Mouse (Mus musculus) embryo, embryonic 11.5 days (tissue): ENCODE measurements at regions not wholly inside any gene's neighbourhood (a gene's known extent, or its start where the extent isn't known, plus 50 kb on each side); places are given as distances from the start of the nearest gene placed in this dataset.

Source experiments
- DNase-seq: peaks from one replicate; pipeline ENCODE4 v3.0.0-alpha.2; 2012; ENCODE audit warnings: low read depth, low spot score

DNA sequence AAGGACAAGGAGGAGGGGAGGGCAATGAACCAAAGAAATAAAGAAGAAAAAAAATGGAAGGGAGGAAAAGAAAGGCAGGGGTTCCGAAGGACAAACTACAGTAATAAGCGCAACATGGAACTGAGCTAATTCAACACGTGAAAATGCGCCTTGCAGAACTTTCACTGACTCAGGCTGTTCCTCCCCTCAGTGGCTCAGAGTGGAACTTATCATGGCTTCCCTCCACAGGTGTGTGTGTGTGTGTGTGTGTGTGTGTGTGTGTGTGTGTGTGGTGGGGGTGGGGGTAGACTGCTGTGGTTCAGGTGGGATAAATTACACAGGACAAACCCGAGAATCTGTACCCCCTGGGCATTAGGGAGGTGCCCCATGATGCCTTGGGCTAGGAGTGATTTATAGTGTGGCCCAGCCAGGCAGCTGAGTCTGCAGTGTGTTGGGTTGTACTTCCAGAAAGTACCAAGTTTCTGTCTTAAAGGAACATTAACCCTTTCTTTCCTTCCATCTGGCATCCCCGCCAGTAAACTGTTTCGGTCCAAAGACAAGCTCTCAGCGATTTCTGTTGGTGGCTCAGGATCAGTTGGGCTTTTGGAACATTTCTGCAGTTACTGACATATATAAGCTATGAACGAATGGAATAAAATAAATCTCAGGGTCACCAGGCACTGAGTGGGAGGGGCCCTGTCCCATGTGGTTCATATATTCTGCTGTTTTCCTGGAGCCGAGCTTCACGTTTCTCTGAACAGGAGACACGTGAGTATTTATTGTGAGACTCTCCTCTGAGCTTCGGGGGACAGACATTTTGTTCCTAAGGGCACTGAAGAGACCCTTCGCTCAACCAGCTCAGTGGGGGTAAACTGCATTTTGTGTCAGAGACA, 71.1 kb upstream of the Lnx1 start:
- no peak for DNase-seq

DNA sequence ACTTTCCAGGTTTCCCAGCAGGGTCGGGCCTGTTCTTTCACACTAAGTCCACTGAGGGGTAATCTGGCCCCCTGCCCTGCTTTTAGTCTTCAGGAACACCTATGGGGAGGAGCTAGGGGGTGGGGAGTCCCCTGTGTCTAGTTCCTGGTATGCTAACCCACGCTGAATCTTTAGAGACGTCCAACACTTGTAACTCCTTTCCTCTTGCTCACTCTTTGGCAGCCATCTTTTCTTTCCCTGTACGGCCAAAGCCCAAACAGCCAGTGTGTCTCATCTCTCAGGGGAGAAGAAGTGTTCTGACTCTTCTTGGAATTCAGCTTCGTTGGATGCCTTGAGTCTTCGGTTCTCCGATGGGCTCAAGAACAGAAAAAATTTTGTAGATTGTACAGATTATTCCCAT, 68.4 kb upstream of the Lnx1 start:
- no peak for DNase-seq

DNA sequence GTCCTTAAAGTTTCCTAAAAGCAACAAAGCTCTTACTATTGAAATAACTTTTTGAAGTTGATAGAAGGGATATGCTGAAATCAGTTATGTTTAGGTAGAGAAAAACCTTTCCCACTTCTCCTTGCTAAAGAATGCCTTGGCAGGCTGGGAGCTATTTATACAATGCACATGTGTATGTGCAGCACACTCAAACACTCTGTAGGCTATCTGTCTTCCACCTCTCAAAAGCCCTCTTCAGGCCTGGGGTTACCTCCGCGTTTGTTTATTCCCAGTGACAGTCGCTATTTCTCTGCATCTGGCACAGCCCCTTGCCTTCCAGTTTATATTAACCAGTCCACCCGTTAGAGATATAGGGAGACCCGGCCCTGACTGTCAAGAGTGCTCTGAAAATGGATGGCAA, 66.3 kb upstream of the Lnx1 start:
- no peak for DNase-seq

DNA sequence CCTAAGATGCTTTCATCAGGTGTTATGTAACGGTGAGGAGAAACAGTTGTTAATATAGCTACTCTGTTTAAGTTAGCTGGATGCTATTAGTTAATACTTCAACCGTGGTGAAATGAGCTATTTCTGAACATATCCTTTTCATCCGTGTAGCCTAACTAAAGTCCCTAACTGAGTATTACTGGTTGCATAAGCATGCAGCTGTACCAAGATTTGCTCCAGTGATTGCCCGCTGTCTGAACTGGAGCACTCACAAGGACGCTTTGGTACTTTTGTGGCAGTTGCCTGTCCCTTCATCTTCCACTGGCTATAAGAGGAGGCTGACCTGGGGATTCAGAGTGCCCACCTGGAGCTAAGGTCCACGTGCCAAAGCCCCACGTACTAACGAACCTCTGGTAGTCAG, 65.3 kb upstream of the Lnx1 start:
- no peak for DNase-seq

DNA sequence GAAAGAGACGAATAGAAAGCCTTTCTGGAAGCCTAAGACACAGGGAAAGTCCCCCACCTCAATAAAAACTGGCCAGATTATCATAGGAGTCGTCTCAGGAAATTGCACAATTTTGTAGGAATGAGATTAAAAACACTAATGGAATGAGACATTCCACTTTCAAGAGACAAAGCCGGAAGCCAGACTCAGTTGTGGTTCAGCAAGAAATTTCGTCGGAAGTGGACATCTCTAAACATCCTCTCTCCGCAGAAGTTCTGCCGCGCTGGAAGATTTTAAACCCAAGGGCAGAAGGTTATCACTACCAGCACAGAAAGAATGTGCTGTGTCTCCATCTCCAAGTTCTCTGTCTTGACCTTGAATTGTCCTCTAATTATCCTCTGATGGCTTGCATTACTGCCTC, 63.5 kb upstream of the Lnx1 start:
- DNase-seq, result no peak

DNA sequence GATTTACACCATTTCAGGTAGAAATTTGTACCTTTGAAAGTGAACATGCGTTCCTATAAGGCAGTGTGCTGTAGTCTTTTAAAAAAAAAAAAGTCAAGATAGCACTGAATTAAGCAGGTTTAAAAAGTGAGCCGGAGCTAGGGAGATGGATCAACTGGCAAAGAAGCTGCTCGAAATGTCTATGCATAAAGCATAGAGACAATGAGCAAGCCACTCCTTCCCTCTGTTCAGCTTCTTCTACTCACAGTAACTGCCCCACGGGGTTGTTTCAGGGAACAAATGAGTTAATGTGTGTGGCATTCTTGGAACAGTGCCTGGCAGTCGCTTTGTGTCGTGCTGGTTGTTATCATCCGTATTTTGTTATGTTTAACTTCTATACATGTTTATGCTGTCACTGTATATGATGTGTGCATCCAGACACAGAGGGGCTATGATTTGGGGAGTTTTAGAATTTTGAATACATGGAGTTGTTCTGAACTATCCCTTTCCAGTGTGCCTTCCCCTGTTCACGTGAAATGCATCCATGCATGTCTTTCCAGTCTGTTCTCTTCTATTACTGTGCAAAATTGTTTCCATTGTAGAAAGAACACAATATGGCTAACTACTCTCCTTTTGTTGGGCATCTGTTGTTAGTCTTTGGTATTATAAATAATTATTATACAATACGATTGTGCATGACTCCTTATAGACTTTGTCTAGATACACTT, 62.5 kb upstream of the Lnx1 start:
- no peak for DNase-seq

DNA sequence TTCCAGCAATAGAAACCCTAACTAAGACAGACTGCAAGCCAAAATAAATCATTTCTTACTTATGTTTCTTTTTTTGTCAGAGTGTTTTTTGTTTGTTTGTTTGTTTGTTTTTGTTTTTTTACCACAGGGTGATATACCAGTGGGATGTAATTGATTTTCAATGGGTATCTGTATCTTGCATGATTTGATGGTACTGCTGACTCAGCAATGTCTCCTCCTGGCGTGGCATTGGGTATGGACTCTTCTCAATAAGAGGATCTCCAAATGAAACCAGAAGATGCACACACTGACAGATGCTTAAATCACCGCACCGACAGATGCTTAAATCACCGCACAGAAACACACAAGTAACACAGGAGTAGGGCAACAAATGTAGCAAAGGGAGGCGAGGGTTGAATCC, 54.8 kb upstream of the Lnx1 start:
- no peak for DNase-seq

DNA sequence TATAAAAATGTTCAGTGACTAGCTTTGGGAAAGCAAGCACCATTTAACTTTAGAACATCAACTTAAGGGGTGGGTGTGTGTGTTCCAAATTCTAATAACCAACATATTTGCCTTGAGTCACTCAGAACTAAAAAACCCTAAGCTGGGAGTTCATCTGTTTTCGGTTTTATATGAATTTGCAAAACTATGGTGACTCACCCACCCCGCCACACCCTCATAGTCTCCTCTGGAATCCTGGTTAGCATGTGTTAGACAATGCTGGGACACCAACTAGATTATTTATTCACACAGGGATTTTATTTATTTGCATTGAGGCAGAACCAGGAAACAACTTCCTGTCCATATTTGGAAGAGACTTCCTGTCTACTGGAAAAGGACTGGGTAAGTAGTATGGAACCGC, 50.2 kb upstream of the Lnx1 start:
- DNase-seq, result no peak
